Mouse (Mus musculus) mesoderm, embryonic 11.5 days (tissue): ENCODE measurements around the gene Ikzf2.

Source experiments
- DNase-seq: peaks from one replicate; pipeline ENCODE4 v3.0.0-alpha.2; 2012; ENCODE audit warnings: low read depth, low spot score

Gene Ikzf2

DNA sequence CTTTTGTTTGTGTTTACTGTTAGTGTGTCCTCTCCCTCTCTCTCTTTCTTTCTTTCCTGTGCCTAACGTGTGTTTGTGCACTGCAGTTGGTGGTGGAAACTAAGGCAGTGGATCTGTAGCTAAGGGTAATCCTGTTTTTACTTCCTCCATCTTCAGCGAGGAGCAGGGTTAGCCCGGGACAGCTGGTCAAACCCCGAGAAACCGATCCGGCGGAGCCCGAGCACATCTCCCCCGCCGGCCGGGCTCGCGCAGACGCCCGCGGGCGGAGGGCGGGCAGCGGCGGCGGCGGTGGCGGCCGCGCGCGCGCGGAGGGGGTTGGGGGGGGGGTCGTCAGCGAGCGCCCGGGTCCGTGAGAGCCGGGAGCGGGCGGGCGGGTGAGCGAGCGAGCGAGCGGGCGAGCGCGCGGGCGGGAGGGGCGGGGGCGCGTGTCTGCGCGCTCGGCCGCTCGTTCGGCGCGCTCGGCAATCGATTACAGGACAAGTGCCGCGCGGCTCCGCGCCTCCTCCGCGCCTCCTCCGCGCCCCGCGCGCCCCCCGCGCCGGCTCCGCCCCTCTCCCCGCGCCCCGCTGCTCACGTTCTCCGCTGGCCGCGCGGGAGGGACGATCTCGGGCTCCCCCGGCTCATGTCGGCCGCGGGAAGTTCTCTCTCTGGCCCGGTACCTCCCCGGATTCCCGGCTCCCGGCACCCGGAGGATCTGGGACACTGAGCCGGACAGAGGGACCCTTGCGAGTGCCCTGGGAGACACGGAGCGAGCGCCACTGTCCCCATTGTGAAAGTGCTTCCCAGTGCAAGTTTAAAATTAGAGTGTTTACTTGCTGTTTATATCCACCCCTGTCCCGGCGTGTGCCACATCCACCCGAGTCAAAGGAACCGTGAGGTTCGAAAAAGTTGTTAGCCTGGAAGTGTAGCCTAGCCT lies at the start of gene Ikzf2:
Gene Ikzf2 (minus strand): TSS at position 170 of the 916 bp plus-strand sequence.
- peak; percentile 86 for DNase-seq

- no peak for DNase-seq
Measured at GRCm38 (mm10) chr1:69729729-69730128, 42.7 kb upstream of the Ikzf2 start.

- peak; percentile 23 for DNase-seq
Measured at GRCm38 (mm10) chr1:69729031-69729679, 42.1 kb upstream of the Ikzf2 start.

GRCm38 (mm10) chr1:69727968-69728367 lies 40.9 kb upstream of the Ikzf2 start:
- peak; percentile 52 for DNase-seq

DNA sequence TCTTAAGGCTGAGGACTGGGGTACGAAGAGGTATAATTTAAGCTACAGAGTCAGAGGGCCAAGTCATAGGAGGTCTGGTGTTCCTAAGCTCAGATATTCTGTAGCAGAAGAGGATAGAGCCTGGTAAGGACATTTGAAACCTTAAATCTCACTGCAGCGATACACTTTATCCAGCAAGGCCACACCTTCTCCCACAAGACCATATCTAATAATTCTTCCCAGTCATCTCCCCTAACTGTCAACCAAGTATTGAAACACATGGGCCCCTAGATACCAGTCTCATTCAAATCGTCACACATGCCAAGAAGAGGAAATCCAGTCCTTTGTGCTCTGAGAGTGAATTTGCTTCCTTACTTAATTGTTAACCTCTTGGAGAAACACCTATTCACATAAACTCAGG lies 30.1 kb upstream of the Ikzf2 start:
- no peak for DNase-seq

- DNase-seq = no peak
Measured at GRCm38 (mm10) chr1:69708571-69708970, 21.5 kb upstream of the Ikzf2 start.

DNA sequence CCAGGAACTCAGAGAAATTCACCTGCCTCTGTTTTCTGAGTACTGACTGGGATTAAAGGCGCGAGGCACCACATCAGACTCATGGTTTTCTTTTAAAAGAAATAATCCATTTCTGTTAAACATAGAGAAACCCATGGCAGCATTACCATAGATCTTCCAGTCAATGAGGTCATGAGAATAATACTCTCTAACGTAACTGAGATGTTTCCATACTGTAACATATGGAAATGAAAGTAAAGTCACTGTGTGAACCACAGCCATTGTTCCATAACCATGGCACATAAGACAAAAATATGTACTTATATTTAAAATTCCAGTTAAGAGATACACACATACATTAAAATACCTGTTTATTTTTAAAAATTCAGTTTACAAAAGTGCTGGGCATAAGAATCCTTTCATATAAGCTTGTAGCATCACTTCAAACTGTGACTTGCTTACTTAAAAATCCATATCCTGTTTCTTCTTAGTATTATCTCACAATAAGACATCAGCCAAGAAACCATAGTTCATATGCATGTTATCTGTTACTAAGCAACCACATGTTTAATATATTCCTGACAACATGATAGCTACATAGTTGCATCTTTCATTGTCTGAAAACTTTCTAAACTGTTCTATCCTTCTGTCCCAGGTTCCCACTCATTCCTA lies 16.6 kb upstream of the Ikzf2 start:
- no peak for DNase-seq

- no peak for DNase-seq
Measured at GRCm38 (mm10) chr1:69691946-69692345, 4.9 kb upstream of the Ikzf2 start.

DNA sequence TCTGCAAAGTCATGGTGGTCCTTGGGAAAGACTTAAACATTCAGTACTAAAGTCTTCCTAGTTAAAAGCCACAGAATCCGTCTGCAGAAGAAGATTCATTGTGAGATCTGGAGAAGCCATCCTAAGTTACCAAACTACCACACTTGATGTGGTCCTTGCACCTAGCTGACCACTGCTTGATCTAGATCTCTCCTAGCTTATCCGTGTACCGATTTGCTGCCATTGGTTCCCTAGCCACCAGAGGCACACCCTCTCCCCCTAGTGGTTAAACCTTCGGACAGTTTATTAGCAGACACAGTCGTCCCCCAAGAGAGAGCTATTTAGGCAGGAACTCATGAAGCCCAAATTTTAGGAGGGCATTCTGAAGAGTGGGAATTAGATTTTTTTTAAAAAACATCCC lies 1.9 kb upstream of the Ikzf2 start:
- peak; percentile 81 for DNase-seq

- no peak for DNase-seq
Measured at GRCm38 (mm10) chr1:69688118-69688517, 1.1 kb upstream of the Ikzf2 start.

DNA sequence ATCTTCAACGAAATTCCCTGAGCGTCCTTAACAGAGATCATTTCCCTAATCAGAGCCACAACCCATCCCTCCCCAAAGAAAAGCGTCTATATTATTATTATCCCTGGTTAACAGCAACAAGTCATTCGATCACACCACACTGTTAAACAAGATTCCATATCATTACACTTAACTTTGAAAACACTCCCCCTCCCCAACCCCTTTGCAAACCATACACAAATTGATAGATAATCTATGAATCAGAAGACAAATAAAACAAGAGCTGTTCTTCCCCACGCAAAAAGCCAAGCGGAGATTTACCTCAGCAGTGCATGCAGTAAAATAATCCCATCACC lies 337 bp downstream of the Ikzf2 start:
- no peak for DNase-seq

GRCm38 (mm10) chr1:69685890-69686490 lies 1.1 kb downstream of the Ikzf2 start:
- peak; percentile 38 for DNase-seq

- DNase-seq = peak; percentile 6
Measured at GRCm38 (mm10) chr1:69685049-69685889, 1.8 kb downstream of the Ikzf2 start.

- no peak for DNase-seq
Measured at GRCm38 (mm10) chr1:69684280-69685040, 2.6 kb downstream of the Ikzf2 start.

- no peak for DNase-seq
Measured at GRCm38 (mm10) chr1:69683851-69684250, 3.2 kb downstream of the Ikzf2 start.

GRCm38 (mm10) chr1:69683058-69683457 lies 4.0 kb downstream of the Ikzf2 start:
- DNase-seq = no peak

- DNase-seq = no peak
Measured at GRCm38 (mm10) chr1:69682261-69682660, 4.8 kb downstream of the Ikzf2 start.

- DNase-seq = no peak
Measured at GRCm38 (mm10) chr1:69681003-69681402, 6.0 kb downstream of the Ikzf2 start.

- DNase-seq = no peak
Measured at GRCm38 (mm10) chr1:69680501-69680900, 6.5 kb downstream of the Ikzf2 start.

DNA sequence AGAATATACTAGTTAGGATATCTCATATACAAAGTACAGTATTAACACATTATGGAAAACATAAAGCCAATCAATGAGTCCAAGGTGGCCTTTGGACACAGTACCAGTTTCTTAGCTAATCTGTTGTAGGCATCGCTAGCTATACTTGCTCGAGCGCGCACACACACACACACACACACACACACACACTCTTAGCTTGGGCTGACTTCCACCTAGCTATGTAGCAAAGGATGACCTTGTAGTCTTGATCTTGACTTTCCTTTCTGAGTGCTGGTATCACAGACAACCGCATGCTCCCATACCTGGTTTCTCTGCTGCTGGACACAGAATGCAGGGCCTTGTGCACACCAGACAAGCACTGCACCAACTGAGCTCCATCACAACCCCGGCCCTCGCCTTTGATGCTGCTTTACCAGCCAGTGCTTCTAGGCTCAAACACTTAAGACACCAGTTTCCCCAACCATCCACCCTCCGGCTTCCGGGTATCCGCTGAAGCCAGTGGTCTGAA lies 17.1 kb downstream of the Ikzf2 start:
- DNase-seq = no peak
